Mouse (Mus musculus): Measurements from ENCODE around the gene Dydc1. TPM values are rescaled to one million over a fixed set of nuclear protein-coding genes. Genes with fewer than 3 reads are reported as not detected.

Gene Dydc1
- polyA plus RNA-seq, 1 experiment from 2014 or later = 0.63 TPM

- H3K27me3 ChIP-seq (ENCODE audit: control insufficient read depth, insufficient read depth, low read length) = no peaks in the 10 kb centered on the region
- no peak for ATAC-seq (ENCODE audit: low FRiP score)
- no peak overlapping the region for H3K9ac ChIP-seq (ENCODE audit: low read depth, low read length)
- H3K4me2 ChIP-seq (replicated peaks; ENCODE audit: low read depth, low read length) = no peak overlapping the region
- H3K9me3 ChIP-seq (ENCODE audit: control insufficient read depth, low read length) = no peaks in the 10 kb centered on the region
- no peaks in the 10 kb centered on the region for H3K4me1 ChIP-seq (replicated peaks; ENCODE audit: control insufficient read depth, insufficient read depth, low read length)
- no peaks in the 10 kb centered on the region for H3K36me3 ChIP-seq (ENCODE audit: control insufficient read depth, insufficient read depth, low read length)
- whole genome bisulfite sequencing = 93% methylated on average over 7 of the region's 7 CpGs
- no peak for DNase-seq (ENCODE audit: low spot score)
- no peak overlapping the region for H3K4me3 ChIP-seq (ENCODE audit: low read depth, low read length)
- H3K27ac ChIP-seq (ENCODE audit: low read depth, low read length) = no peak overlapping the region
These were observed 38.4 kb downstream of the Dydc1 start for GRCm38 (mm10) chr14:41111031-41111668.

GRCm38 (mm10) chr14:41112944-41113343 is 40.2 kb downstream of the Dydc1 start:
- ATAC-seq (ENCODE audit: low FRiP score) (no peak), DNase-seq (ENCODE audit: low spot score) (no peak)
- no peaks in the 10 kb centered on the region for H3K36me3 ChIP-seq (ENCODE audit: control insufficient read depth, insufficient read depth, low read length)
- 80% methylated on average over 4 of the region's 4 CpGs for WGBS
- H3K4me2 ChIP-seq (replicated peaks; ENCODE audit: low read depth, low read length) = no peak overlapping the region
- H3K27me3 ChIP-seq (ENCODE audit: control insufficient read depth, insufficient read depth, low read length) = no peaks in the 10 kb centered on the region
- H3K4me1 ChIP-seq (replicated peaks; ENCODE audit: control insufficient read depth, insufficient read depth, low read length) = no peaks in the 10 kb centered on the region
- H3K27ac ChIP-seq (ENCODE audit: low read depth, low read length) = no peak overlapping the region
- no peak overlapping the region for H3K4me3 ChIP-seq (ENCODE audit: low read depth, low read length)
- H3K9me3 ChIP-seq (ENCODE audit: control insufficient read depth, low read length) = no peaks in the 10 kb centered on the region
- H3K9ac ChIP-seq (ENCODE audit: low read depth, low read length) = no peak overlapping the region

- Histone ChIP-seq H3K9me3 (ENCODE audit: control insufficient read depth, low read length) (no peaks in the 10 kb centered on the region), H3K36me3 (ENCODE audit: control insufficient read depth, insufficient read depth, low read length) (no peaks in the 10 kb centered on the region), H3K4me3 (ENCODE audit: low read depth, low read length) (no peak overlapping the region), H3K27ac (ENCODE audit: low read depth, low read length) (no peak overlapping the region), H3K4me2 (replicated peaks; ENCODE audit: low read depth, low read length) (no peak overlapping the region), H3K4me1 (replicated peaks; ENCODE audit: control insufficient read depth, insufficient read depth, low read length) (no peaks in the 10 kb centered on the region), H3K9ac (ENCODE audit: low read depth, low read length) (no peak overlapping the region), H3K27me3 (ENCODE audit: control insufficient read depth, insufficient read depth, low read length) (no peaks in the 10 kb centered on the region)
- DNase-seq (ENCODE audit: low spot score) (no peak), ATAC-seq (ENCODE audit: low FRiP score) (no peak)
- WGBS = 80% methylated on average over 3 of the region's 3 CpGs
These were observed 43.6 kb downstream of the Dydc1 start for GRCm38 (mm10) chr14:41116271-41116670.

- no peak for DNase-seq (ENCODE audit: low spot score)
- no peak overlapping the region for H3K4me2 ChIP-seq (replicated peaks; ENCODE audit: low read depth, low read length)
- H3K27me3 ChIP-seq (ENCODE audit: control insufficient read depth, insufficient read depth, low read length) = no peaks in the 10 kb centered on the region
- H3K9ac ChIP-seq (ENCODE audit: low read depth, low read length) = no peak overlapping the region
- no peak overlapping the region for H3K4me3 ChIP-seq (ENCODE audit: low read depth, low read length)
- H3K9me3 ChIP-seq (ENCODE audit: control insufficient read depth, low read length) = no peaks in the 10 kb centered on the region
- no peaks in the 10 kb centered on the region for H3K36me3 ChIP-seq (ENCODE audit: control insufficient read depth, insufficient read depth, low read length)
- no peak overlapping the region for H3K27ac ChIP-seq (ENCODE audit: low read depth, low read length)
- no peaks in the 10 kb centered on the region for H3K4me1 ChIP-seq (replicated peaks; ENCODE audit: control insufficient read depth, insufficient read depth, low read length)
- WGBS = 88% methylated on average over 5 of the region's 5 CpGs
- no peak for ATAC-seq (ENCODE audit: low FRiP score)
These were observed 52.0 kb downstream of the Dydc1 start for GRCm38 (mm10) chr14:41124683-41125082.

- H3K36me3 ChIP-seq (ENCODE audit: control insufficient read depth, insufficient read depth, low read length) = no peaks in the 10 kb centered on the region
- H3K27me3 ChIP-seq (ENCODE audit: control insufficient read depth, insufficient read depth, low read length) = no peaks in the 10 kb centered on the region
- H3K4me2 ChIP-seq (replicated peaks; ENCODE audit: low read depth, low read length) = no peak overlapping the region
- no peaks in the 10 kb centered on the region for H3K4me1 ChIP-seq (replicated peaks; ENCODE audit: control insufficient read depth, insufficient read depth, low read length)
- no peaks in the 10 kb centered on the region for H3K9me3 ChIP-seq (ENCODE audit: control insufficient read depth, low read length)
- H3K4me3 ChIP-seq (ENCODE audit: low read depth, low read length) = no peak overlapping the region
- H3K27ac ChIP-seq (ENCODE audit: low read depth, low read length) = no peak overlapping the region
- ATAC-seq (ENCODE audit: low FRiP score) (no peak), DNase-seq (ENCODE audit: low spot score) (peak; percentile 51)
- 29% methylated on average over 4 of the region's 4 CpGs for WGBS
- H3K9ac ChIP-seq (ENCODE audit: low read depth, low read length) = no peak overlapping the region
These were observed 55.3 kb downstream of the Dydc1 start for GRCm38 (mm10) chr14:41127997-41128396.

GRCm38 (mm10) chr14:41131540-41131939 is 58.8 kb downstream of the Dydc1 start, which contains the start of gene Sftpa1:
Gene Sftpa1 (plus strand): TSS chr14:41131782.
- WGBS = 89% methylated on average over 7 of the region's 7 CpGs
- Histone ChIP-seq H3K9ac (ENCODE audit: low read depth, low read length) (no peak within 1 kb of the TSS), H3K27ac (ENCODE audit: low read depth, low read length) (no peak within 1 kb of the TSS), H3K27me3 (ENCODE audit: control insufficient read depth, insufficient read depth, low read length) (no peaks in the 10 kb centered on the region), H3K4me3 (ENCODE audit: low read depth, low read length) (no peak within 1 kb of the TSS), H3K9me3 (ENCODE audit: control insufficient read depth, low read length) (no peaks in the 10 kb centered on the region), H3K4me1 (replicated peaks; ENCODE audit: control insufficient read depth, insufficient read depth, low read length) (no peaks in the 10 kb centered on the region), H3K4me2 (replicated peaks; ENCODE audit: low read depth, low read length) (no peak within 1 kb of the TSS), H3K36me3 (ENCODE audit: control insufficient read depth, insufficient read depth, low read length) (no peaks in the 10 kb centered on the region)
- DNase-seq (ENCODE audit: low spot score) = no peak
- no peak for ATAC-seq (ENCODE audit: low FRiP score)

- no peaks in the 10 kb centered on the region for H3K9me3 ChIP-seq (ENCODE audit: control insufficient read depth, low read length)
- ATAC-seq (ENCODE audit: low FRiP score) (no peak), DNase-seq (ENCODE audit: low spot score) (no peak)
- H3K9ac ChIP-seq (ENCODE audit: low read depth, low read length) = no peak overlapping the region
- H3K36me3 ChIP-seq (ENCODE audit: control insufficient read depth, insufficient read depth, low read length) = no peaks in the 10 kb centered on the region
- H3K4me3 ChIP-seq (ENCODE audit: low read depth, low read length) = no peak overlapping the region
- no peaks in the 10 kb centered on the region for H3K27me3 ChIP-seq (ENCODE audit: control insufficient read depth, insufficient read depth, low read length)
- H3K27ac ChIP-seq (ENCODE audit: low read depth, low read length) = no peak overlapping the region
- no peaks in the 10 kb centered on the region for H3K4me1 ChIP-seq (replicated peaks; ENCODE audit: control insufficient read depth, insufficient read depth, low read length)
- no peak overlapping the region for H3K4me2 ChIP-seq (replicated peaks; ENCODE audit: low read depth, low read length)
These were observed 64.3 kb downstream of the Dydc1 start for GRCm38 (mm10) chr14:41137006-41137405.

GRCm38 (mm10) chr14:41140686-41141085 is 68.0 kb downstream of the Dydc1 start:
- Histone ChIP-seq H3K27me3 (ENCODE audit: control insufficient read depth, insufficient read depth, low read length) (no peaks in the 10 kb centered on the region), H3K4me3 (ENCODE audit: low read depth, low read length) (no peak overlapping the region), H3K4me2 (replicated peaks; ENCODE audit: low read depth, low read length) (no peak overlapping the region), H3K27ac (ENCODE audit: low read depth, low read length) (no peak overlapping the region), H3K9me3 (ENCODE audit: control insufficient read depth, low read length) (no peaks in the 10 kb centered on the region), H3K36me3 (ENCODE audit: control insufficient read depth, insufficient read depth, low read length) (no peaks in the 10 kb centered on the region), H3K9ac (ENCODE audit: low read depth, low read length) (no peak overlapping the region), H3K4me1 (replicated peaks; ENCODE audit: control insufficient read depth, insufficient read depth, low read length) (no peaks in the 10 kb centered on the region)
- ATAC-seq (ENCODE audit: low FRiP score) (no peak), DNase-seq (ENCODE audit: low spot score) (no peak)
- 85% methylated on average over 1 of the region's 1 CpGs for WGBS
